Mouse (Mus musculus): ENCODE measurements around the gene Gm49336. TPM values are rescaled to one million over a fixed set of nuclear protein-coding genes. Genes with fewer than 3 reads are reported as not detected.

Gm49336 gene
- polyA plus RNA-seq, 1 experiment from 2014 or later: 58.8 TPM

DNA sequence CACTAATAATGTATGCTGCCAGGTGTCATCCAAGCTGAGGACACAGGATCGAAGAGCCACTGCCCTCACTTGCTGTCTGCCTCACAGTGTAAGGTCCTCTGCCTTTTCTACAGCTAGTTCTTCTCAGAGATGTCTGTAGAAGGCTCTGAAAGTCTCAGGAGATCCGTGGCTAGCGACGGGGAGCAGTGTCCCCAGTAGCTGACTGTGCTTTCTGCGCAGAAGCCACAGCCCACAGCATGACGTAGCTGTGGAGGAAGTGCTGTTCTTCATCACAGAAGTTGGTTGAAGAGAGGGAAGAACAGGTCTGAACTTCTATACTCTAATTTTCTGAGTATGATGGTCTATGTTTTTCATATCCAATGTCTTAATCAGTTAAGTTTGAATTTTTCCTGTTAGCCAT is 18.0 kb upstream of the Gm49336 start:
- ATAC-seq (replicated peaks; ENCODE audit: low FRiP score, low TSS enrichment, low read depth): no peak
- Histone ChIP-seq H3K4me2 (ENCODE audit: low read length) (no peak overlapping the region), H3K27ac (ENCODE audit: low read depth) (no peak overlapping the region), H3K4me1 (replicated peaks; ENCODE audit: control insufficient read depth, insufficient read depth, low read length) (no peaks in the 10 kb centered on the region; the same call in 1 of the 2 replicates), H3K36me3 (ENCODE audit: control insufficient read depth, insufficient read depth, low read length) (no peaks in the 10 kb centered on the region), H3K9ac (ENCODE audit: low read length) (no peak overlapping the region), H3K9me3 (ENCODE audit: control insufficient read depth, low read length) (no peaks in the 10 kb centered on the region), H3K27me3 (replicated peaks; ENCODE audit: control insufficient read depth, insufficient read depth, low read length) (no peaks in the 10 kb centered on the region), H3K4me3 (ENCODE audit: low read depth, low read length) (no peak overlapping the region)
- WGBS: 86% methylated on average over 6 of the region's 6 CpGs
- peak; percentile 18 for DNase-seq (ENCODE audit: low spot score)

DNA sequence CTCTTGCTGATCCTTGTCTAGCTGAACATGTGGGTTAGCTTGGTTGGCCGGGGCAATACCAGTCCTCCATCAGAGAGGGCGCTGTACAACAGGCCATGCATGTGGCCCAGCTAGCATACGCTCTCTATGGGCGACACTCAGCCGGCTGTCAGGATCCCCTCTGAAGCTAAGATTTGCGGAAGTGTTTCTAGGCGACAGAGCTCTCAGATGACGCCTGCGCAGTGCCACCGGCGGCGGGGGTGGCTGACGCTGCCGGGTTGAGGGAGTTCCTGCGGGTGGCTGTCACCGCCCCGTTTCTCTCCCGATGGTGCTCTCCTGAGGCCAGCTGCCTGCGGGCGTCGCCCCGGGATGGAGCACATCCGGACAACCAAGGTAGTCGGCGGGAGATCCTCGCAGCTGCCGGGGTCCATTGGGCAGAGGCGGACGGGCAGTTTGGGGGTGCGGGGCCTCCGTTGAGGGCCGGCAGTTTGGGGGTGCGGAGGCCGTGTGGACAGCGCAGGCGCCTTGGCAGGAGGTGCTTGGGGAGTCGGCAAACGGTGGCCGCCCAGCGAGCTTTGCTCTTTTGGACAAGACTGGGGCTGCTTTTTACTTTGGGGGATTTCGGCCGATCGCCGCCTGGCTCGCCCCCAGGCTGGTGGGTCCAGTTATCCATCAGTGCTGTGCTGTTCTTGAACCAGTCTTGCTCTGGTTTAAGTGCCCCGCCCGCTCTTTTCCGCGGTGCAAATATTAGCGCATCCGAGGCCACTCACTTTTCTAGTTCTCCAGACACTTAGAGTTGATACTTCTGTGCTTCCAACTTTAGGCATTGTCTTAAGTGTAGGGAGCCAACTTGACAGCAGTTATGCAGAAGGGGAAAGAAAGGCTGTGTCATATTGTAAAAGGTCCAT is 13.9 kb upstream of the Gm49336 start, which contains the start of gene Mtmr6:
TSS of gene Mtmr6 (plus strand) at position 239 of the 887 bp plus-strand sequence.
- no peaks in the 10 kb centered on the region; the same call in 1 of the 2 replicates for H3K4me1 ChIP-seq (replicated peaks; ENCODE audit: control insufficient read depth, insufficient read depth, low read length)
- DNase-seq (ENCODE audit: low spot score): peak; percentile 97
- H3K4me3 ChIP-seq (ENCODE audit: low read depth, low read length): peak within 1 kb of the TSS; percentile 83
- peak; percentile 97 for ATAC-seq (replicated peaks; ENCODE audit: low FRiP score, low TSS enrichment, low read depth)
- peak within 1 kb of the TSS; percentile 67 for H3K4me2 ChIP-seq (ENCODE audit: low read length)
- peak within 1 kb of the TSS; percentile 64 for H3K9ac ChIP-seq (ENCODE audit: low read length)
- under 1% methylated on average over 45 of the region's 51 CpGs for WGBS
- no peaks in the 10 kb centered on the region for H3K27me3 ChIP-seq (replicated peaks; ENCODE audit: control insufficient read depth, insufficient read depth, low read length)
- peak within 1 kb of the TSS; percentile 62 for H3K27ac ChIP-seq (ENCODE audit: low read depth)
- H3K36me3 ChIP-seq (ENCODE audit: control insufficient read depth, insufficient read depth, low read length): no peaks in the 10 kb centered on the region
- no peaks in the 10 kb centered on the region for H3K9me3 ChIP-seq (ENCODE audit: control insufficient read depth, low read length)

DNA sequence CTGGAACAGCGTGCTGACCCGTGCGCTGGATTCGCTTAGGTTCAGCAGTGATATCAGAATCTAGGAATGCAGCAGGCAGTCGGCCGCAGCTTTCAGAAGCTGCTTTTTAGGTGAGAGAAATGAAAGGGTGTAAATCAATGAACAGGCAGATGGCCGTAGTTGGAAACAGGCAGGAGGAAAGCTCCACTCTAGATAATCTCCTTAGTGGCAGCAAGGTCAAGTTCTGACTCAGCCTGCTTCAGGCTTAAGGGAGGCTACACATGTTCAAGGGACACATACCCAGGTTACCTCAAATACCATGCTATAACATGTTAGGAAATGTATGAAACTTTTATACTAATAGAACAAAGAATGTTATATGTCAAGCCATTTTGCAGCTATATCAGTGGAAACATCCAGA is 11.0 kb upstream of the Gm49336 start:
- no peak for DNase-seq (ENCODE audit: low spot score)
- no peak overlapping the region for H3K4me2 ChIP-seq (ENCODE audit: low read length)
- H3K36me3 ChIP-seq (ENCODE audit: control insufficient read depth, insufficient read depth, low read length): no peaks in the 10 kb centered on the region
- ATAC-seq (replicated peaks; ENCODE audit: low FRiP score, low TSS enrichment, low read depth): no peak
- H3K9ac ChIP-seq (ENCODE audit: low read length): no peak overlapping the region
- H3K4me1 ChIP-seq (replicated peaks; ENCODE audit: control insufficient read depth, insufficient read depth, low read length): no peaks in the 10 kb centered on the region; the same call in 1 of the 2 replicates
- no peaks in the 10 kb centered on the region for H3K9me3 ChIP-seq (ENCODE audit: control insufficient read depth, low read length)
- 53% methylated on average over 7 of the region's 7 CpGs for WGBS
- no peak overlapping the region for H3K4me3 ChIP-seq (ENCODE audit: low read depth, low read length)
- no peak overlapping the region for H3K27ac ChIP-seq (ENCODE audit: low read depth)
- H3K27me3 ChIP-seq (replicated peaks; ENCODE audit: control insufficient read depth, insufficient read depth, low read length): no peaks in the 10 kb centered on the region

GRCm38 (mm10) chr14:60257851-60258250 is 6.5 kb upstream of the Gm49336 start:
- Histone ChIP-seq H3K4me1 (replicated peaks; ENCODE audit: control insufficient read depth, insufficient read depth, low read length) (no peaks in the 10 kb centered on the region), H3K27me3 (replicated peaks; ENCODE audit: control insufficient read depth, insufficient read depth, low read length) (no peaks in the 10 kb centered on the region), H3K9me3 (ENCODE audit: control insufficient read depth, low read length) (no peaks in the 10 kb centered on the region), H3K9ac (ENCODE audit: low read length) (no peak overlapping the region), H3K4me2 (ENCODE audit: low read length) (no peak overlapping the region), H3K36me3 (ENCODE audit: control insufficient read depth, insufficient read depth, low read length) (no peaks in the 10 kb centered on the region), H3K4me3 (ENCODE audit: low read depth, low read length) (no peak overlapping the region), H3K27ac (ENCODE audit: low read depth) (no peak overlapping the region)
- 89% methylated on average over 1 of the region's 1 CpGs for WGBS
- DNase-seq (ENCODE audit: low spot score) (no peak), ATAC-seq (replicated peaks; ENCODE audit: low FRiP score, low TSS enrichment, low read depth) (no peak)

DNA sequence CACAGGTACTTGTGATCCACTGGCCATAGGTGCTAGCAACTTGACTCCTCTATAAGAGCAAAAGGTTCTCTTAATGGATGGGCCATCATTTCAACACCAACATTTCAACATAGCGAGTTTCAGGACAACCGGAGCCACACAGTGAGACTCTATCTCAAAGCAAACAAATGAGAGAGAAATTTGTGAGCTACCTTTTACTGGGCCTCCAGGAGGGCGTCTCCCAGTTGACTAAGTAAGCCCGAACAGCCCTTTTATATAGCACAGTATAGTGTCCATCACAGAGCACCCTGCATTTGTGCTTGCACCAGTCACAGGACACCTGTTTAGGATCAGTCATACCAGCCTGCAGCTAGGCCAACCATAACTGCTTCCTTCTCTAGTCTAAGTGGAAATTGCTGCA is 5.8 kb upstream of the Gm49336 start:
- H3K9ac ChIP-seq (ENCODE audit: low read length): no peak overlapping the region
- ATAC-seq (replicated peaks; ENCODE audit: low FRiP score, low TSS enrichment, low read depth) (no peak), DNase-seq (ENCODE audit: low spot score) (no peak)
- H3K9me3 ChIP-seq (ENCODE audit: control insufficient read depth, low read length): no peaks in the 10 kb centered on the region
- WGBS: 55% methylated on average over 4 of the region's 4 CpGs
- no peaks in the 10 kb centered on the region for H3K36me3 ChIP-seq (ENCODE audit: control insufficient read depth, insufficient read depth, low read length)
- no peak overlapping the region for H3K4me3 ChIP-seq (ENCODE audit: low read depth, low read length)
- H3K27ac ChIP-seq (ENCODE audit: low read depth): no peak overlapping the region
- 0 out of 2 replicates have a peak, but pooled peaks cover 4% of the 10 kb centered on the region for H3K4me1 ChIP-seq (replicated peaks; ENCODE audit: control insufficient read depth, insufficient read depth, low read length)
- H3K4me2 ChIP-seq (ENCODE audit: low read length): no peak overlapping the region
- no peaks in the 10 kb centered on the region for H3K27me3 ChIP-seq (replicated peaks; ENCODE audit: control insufficient read depth, insufficient read depth, low read length)

DNA sequence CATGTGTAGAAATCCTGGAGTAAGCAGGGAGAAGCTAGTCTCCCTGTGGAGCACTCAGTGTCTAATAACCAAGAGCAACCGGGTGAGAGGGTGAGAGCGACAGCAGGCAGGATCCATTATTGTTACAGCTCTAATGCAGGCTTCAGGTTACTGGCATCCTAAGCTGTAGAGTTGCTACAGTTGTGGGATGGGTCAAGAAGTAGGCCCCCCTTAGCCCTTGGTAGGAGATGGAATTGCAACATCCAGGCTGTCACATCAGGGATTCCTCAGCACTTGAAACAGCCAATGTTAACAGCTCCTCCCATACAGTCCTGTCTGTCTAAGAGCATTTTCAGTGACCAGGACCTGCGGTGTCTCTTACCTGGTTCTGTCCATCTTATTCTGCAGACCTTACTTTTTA is 5.0 kb upstream of the Gm49336 start:
- Histone ChIP-seq H3K27me3 (replicated peaks; ENCODE audit: control insufficient read depth, insufficient read depth, low read length) (no peaks in the 10 kb centered on the region), H3K4me2 (ENCODE audit: low read length) (no peak overlapping the region), H3K4me1 (replicated peaks; ENCODE audit: control insufficient read depth, insufficient read depth, low read length) (0 out of 2 replicates have a peak, but pooled peaks cover 4% of the 10 kb centered on the region), H3K4me3 (ENCODE audit: low read depth, low read length) (no peak overlapping the region), H3K9me3 (ENCODE audit: control insufficient read depth, low read length) (no peaks in the 10 kb centered on the region), H3K27ac (ENCODE audit: low read depth) (no peak overlapping the region), H3K9ac (ENCODE audit: low read length) (0 out of 2 replicates have a peak overlapping the region, but pooled peaks have one; percentile 7), H3K36me3 (ENCODE audit: control insufficient read depth, insufficient read depth, low read length) (no peaks in the 10 kb centered on the region)
- 27% methylated on average over 3 of the region's 3 CpGs for WGBS
- ATAC-seq (replicated peaks; ENCODE audit: low FRiP score, low TSS enrichment, low read depth) (no peak), DNase-seq (ENCODE audit: low spot score) (no peak)

- Histone ChIP-seq H3K9me3 (ENCODE audit: control insufficient read depth, low read length) (no peaks in the 10 kb centered on the region), H3K9ac (ENCODE audit: low read length) (no peak overlapping the region)
- DNase-seq (ENCODE audit: low spot score): no peak
Observed at GRCm38 (mm10) chr14:60254774-60255173, 3.5 kb upstream of the Gm49336 start.

GRCm38 (mm10) chr14:60253466-60253865 is 2.2 kb upstream of the Gm49336 start:
- no peak for ATAC-seq (replicated peaks; ENCODE audit: low FRiP score, low TSS enrichment, low read depth)
- Histone ChIP-seq H3K9ac (ENCODE audit: low read length) (no peak overlapping the region), H3K4me1 (replicated peaks; ENCODE audit: control insufficient read depth, insufficient read depth, low read length) (peaks cover 16% of the 10 kb centered on the region), H3K36me3 (ENCODE audit: control insufficient read depth, insufficient read depth, low read length) (no peaks in the 10 kb centered on the region), H3K27ac (ENCODE audit: low read depth) (no peak overlapping the region), H3K9me3 (ENCODE audit: control insufficient read depth, low read length) (no peaks in the 10 kb centered on the region), H3K27me3 (replicated peaks; ENCODE audit: control insufficient read depth, insufficient read depth, low read length) (no peaks in the 10 kb centered on the region), H3K4me3 (ENCODE audit: low read depth, low read length) (no peak overlapping the region), H3K4me2 (ENCODE audit: low read length) (no peak overlapping the region)
- no peak for DNase-seq (ENCODE audit: low spot score)
- WGBS: 88% methylated on average over 3 of the region's 3 CpGs

More at GRCm38 (mm10) chr14:60254774-60255173, 3.5 kb upstream of the Gm49336 start:
- ATAC-seq (replicated peaks; ENCODE audit: low FRiP score, low TSS enrichment, low read depth): no peak
- H3K4me2 ChIP-seq (ENCODE audit: low read length): no peak overlapping the region
- no peaks in the 10 kb centered on the region for H3K36me3 ChIP-seq (ENCODE audit: control insufficient read depth, insufficient read depth, low read length)
- H3K4me3 ChIP-seq (ENCODE audit: low read depth, low read length): no peak overlapping the region
- H3K27me3 ChIP-seq (replicated peaks; ENCODE audit: control insufficient read depth, insufficient read depth, low read length): no peaks in the 10 kb centered on the region
- H3K4me1 ChIP-seq (replicated peaks; ENCODE audit: control insufficient read depth, insufficient read depth, low read length): peaks cover 11% of the 10 kb centered on the region
- no peak overlapping the region for H3K27ac ChIP-seq (ENCODE audit: low read depth)
